Mouse (Mus musculus): ENCODE measurements around the gene Gm4836. TPM values are rescaled to one million over a fixed set of nuclear protein-coding genes. Genes with fewer than 3 reads are reported as not detected.
"Not testable (repeated sequence)": the region's sequence is repeated elsewhere in the genome, so short reads cannot be mapped to it uniquely, and the experiment has no call there.

Gm4836 gene
- not detected for total RNA-seq (2021)

- intact Hi-C loops (cut with DNase I); DNase-seq: not testable (repeated sequence)
Measured at GRCm38 (mm10) chrX:28293532-28293931, at the start of gene Gm4836. Gene Gm4836 (minus strand): TSS chrX:28293632.

Data from heart, postnatal 36 days (tissue).